Mouse (Mus musculus) MN1 (cell line): ENCODE results near the gene Mob3b.

Source experiments
- DNase-seq: peaks from one replicate; pipeline ENCODE4 v3.0.0-alpha.2; 2016; ENCODE audit warnings: low spot score

Gene Mob3b

GRCm38 (mm10) chr4:35148326-35148725 lies 9.0 kb downstream of the Mob3b start:
- DNase-seq: no peak

- DNase-seq: no peak
Measured at GRCm38 (mm10) chr4:35146597-35146996, 10.7 kb downstream of the Mob3b start.

GRCm38 (mm10) chr4:35145726-35146125 lies 11.6 kb downstream of the Mob3b start:
- no peak for DNase-seq

- DNase-seq: no peak
Measured at GRCm38 (mm10) chr4:35143472-35144102, 13.7 kb downstream of the Mob3b start.

- no peak for DNase-seq
Measured at GRCm38 (mm10) chr4:35140317-35140716, 17.0 kb downstream of the Mob3b start.

GRCm38 (mm10) chr4:35138077-35138476 lies 19.2 kb downstream of the Mob3b start:
- no peak for DNase-seq

- DNase-seq: no peak
Measured at GRCm38 (mm10) chr4:35136996-35137395, 20.3 kb downstream of the Mob3b start.

DNA sequence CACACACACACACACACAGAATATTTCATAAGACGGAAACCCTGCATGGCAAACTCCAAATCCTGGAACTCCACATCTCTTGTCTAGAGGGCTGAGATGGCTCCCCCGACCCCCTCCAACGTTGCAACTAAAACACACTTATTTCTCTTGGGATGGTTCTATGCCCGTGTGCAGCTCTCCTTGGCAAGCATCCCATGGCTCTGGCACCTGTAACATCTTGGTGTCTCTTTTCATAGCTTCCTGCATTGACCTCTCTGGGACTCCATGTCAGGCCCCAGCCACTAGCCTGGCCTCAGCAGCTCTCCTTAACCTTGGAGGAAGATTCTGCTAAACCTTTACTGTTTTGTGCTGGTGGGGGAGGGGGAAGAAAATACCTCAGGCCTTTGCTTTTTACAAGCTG lies 21.5 kb downstream of the Mob3b start:
- DNase-seq: no peak

- DNase-seq: no peak
Measured at GRCm38 (mm10) chr4:35134846-35135611, 22.3 kb downstream of the Mob3b start.

DNA sequence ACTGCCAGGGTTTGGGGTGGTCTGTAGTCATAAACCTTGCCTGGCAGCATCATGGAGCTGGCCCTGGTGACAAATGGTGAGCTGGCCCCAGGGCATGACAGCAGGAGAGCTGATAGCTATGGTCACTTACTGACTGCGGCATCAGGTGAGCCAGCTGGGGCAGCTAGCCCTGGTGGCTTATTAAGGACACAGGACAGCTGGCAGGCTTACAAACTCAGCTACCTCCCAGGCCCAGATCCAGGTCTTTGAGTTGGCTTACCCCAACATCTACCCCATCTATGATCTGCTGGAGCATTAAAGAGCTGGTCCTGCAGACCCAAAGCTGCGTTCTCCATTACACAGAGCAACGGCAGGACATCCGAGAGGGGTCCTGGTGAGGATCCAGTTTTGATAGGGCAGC lies 23.9 kb downstream of the Mob3b start:
- no peak for DNase-seq

DNA sequence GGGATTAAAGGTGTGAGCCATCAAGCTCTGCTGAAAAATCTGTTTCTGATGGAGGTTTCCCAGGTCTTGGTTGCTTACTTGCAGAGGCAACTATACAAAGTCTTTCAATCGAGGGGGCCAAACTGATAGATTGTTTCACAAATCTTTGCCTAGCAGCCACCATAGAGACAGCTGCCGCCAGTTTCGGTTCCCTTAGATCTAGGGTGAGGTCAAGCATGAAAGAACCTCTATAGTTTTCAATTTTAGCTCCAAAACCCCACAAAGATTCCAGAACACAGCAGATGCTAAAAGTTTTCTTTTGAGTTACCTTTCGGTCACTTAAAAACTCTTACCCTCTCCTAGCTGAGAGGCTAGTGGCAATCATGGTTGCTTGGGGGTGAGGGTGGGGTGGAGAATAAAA lies 25.7 kb downstream of the Mob3b start:
- no peak for DNase-seq

- no peak for DNase-seq
Measured at GRCm38 (mm10) chr4:35130411-35130948, 26.8 kb downstream of the Mob3b start.

DNA sequence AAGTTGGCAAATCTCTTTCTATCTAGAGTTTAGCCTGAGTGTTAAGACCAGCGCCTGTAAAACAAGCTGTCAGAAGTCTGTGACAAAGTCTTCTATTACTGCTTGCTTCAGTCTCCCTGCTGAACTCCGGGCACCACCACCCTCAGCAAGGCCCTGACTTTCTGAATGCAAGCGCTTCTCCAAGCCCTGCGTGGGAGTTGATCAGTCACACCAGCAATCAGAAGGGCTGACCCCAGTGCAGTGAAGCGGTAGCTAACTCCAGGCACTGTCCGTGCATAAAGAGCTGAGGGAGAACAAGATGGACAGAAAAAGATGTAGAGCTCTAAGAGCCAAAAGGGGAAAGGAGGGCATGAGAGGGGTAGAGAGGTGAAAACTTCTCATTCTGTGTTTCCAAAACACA lies 29.5 kb downstream of the Mob3b start:
- no peak for DNase-seq

DNA sequence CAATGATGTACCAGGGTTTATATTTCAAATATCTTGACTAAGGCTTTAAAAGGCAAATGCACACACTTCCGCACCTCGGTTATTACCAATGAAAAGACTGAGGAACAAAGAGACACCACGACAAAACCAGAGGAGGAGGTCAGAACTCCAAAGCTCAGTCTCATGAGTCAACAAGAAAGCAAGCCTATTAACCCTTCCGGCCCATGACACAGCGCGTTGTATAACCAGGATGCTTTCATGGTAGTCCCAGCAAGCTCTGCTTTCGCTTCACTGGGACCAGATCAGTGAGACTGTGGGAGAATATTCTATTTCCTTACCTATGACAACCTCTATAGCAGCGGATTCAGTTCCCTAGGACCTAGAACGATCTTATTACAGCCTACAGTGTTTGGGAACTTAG lies 30.5 kb downstream of the Mob3b start:
- DNase-seq: no peak

DNA sequence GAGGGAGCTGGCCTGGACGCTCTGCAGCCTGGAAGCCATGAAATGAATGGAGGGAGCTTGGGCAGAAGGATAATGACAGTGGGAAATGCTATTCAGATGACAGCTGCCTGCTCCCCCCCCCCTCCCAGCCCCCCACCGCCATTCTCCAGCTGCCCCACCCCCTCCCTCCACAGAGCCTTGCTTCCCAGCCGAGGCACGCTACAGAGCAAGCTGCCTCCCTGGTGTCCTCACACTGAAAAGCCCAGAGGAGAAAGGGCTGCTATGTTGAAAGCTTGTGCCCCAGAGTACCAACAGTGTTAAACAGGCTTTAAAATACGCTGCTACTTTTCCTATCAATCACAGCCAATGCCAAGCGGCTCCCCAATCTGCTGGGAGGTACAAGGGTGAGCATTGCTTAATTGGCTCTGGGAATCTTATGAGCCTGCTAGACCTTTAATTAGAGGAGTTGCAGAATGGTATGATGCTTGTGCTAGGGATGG lies 31.9 kb downstream of the Mob3b start:
- no peak for DNase-seq

DNA sequence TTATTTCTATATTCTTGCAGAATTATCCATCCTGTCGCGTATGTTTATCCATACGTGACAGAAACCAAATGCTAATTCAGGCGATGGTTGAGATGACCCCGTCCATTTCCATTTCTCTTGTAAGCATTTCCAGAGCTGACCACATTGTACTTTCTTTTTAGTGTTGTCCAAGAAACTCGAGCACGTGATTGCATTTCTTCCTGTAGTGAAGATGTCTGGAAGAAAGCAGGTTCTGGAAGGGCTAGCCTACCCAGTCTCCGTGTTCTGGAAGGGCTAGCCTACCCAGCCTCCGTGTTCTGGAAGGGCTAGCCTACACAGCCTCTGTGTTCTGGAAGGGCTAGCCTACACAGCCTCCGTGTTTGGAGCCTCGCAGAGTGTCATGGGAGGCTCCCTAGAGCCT lies 33.3 kb downstream of the Mob3b start:
- no peak for DNase-seq

GRCm38 (mm10) chr4:35123087-35123486 lies 34.2 kb downstream of the Mob3b start:
- DNase-seq: no peak

- no peak for DNase-seq
Measured at GRCm38 (mm10) chr4:35121060-35121459, 36.2 kb downstream of the Mob3b start.

DNA sequence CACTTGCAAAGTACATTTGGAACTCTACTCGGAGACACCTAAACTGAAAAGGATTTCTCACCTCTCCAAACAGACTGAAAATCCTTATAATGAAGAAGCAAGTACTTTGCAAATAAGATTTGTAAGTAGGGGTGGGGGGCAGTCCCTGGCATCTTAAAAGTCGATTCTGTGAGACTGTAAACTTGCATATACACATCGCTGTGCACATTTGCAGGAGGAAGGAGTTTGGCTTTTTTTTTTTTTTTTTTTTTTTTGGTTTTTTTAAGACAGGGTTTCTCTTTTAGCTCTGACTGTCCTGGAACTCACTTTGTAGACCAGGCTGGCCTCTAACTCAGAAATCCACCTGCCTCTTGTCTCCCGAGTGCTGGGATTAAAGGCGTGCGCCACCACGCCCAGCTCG lies 36.7 kb downstream of the Mob3b start:
- no peak for DNase-seq

GRCm38 (mm10) chr4:35120159-35120558 lies 37.1 kb downstream of the Mob3b start:
- DNase-seq: no peak

- DNase-seq: no peak
Measured at GRCm38 (mm10) chr4:35118851-35119250, 38.4 kb downstream of the Mob3b start.

GRCm38 (mm10) chr4:35117144-35117543 lies 40.1 kb downstream of the Mob3b start:
- no peak for DNase-seq

GRCm38 (mm10) chr4:35115933-35116332 lies 41.4 kb downstream of the Mob3b start:
- DNase-seq: no peak
